Mouse (Mus musculus) forebrain, embryonic 13.5 days (tissue): Measurements from ENCODE around the gene Adssl1. TPM values are rescaled to one million over a fixed set of nuclear protein-coding genes. Genes with fewer than 3 reads are reported as not detected.
A peak's percentile ranks its signal among the peaks of the same experiment; 100 is the strongest.

ENCODE experiments used
- ATAC-seq: fragments of 200-750 bp; cut with Nextera tagmentation; 2 replicates; pipeline ENCODE4 v1.8.0; 2017
- H3K27ac ChIP-seq: fragments of 300-500 bp; sonication (generic); 2 replicates; pipeline ENCODE4 v1.5.1; 2015; ENCODE audit warnings: inconsistent platforms, mild to moderate bottlenecking, moderate library complexity
- H3K27me3 ChIP-seq: fragments of 300-500 bp; sonication (generic); 2 replicates; pipeline ENCODE4 v1.6.1; 2015; ENCODE audit warnings: mild to moderate bottlenecking, inconsistent platforms
- H3K36me3 ChIP-seq: fragments of 300-500 bp; sonication (generic); 2 replicates; pipeline ENCODE4 v1.6.1; 2015; ENCODE audit warnings: mild to moderate bottlenecking, inconsistent platforms; ENCODE audit not compliant: poor library complexity, severe bottlenecking
- H3K4me1 ChIP-seq: fragments of 300-500 bp; sonication (generic); 2 replicates; pipeline ENCODE4 v1.6.1; 2015; ENCODE audit warnings: inconsistent platforms
- H3K4me2 ChIP-seq: fragments of 300-500 bp; sonication (generic); 2 replicates; pipeline ENCODE4 v1.6.1; 2015; ENCODE audit warnings: inconsistent platforms, mild to moderate bottlenecking, moderate library complexity
- H3K4me3 ChIP-seq: fragments of 300-500 bp; sonication (generic); 2 replicates; pipeline ENCODE4 v1.5.1; 2015; ENCODE audit warnings: mild to moderate bottlenecking, inconsistent platforms
- H3K9ac ChIP-seq: fragments of 300-500 bp; sonication (generic); 2 replicates; pipeline ENCODE4 v1.6.1; 2015; ENCODE audit warnings: mild to moderate bottlenecking, inconsistent platforms
- H3K9me3 ChIP-seq: fragments of 300-500 bp; sonication (generic); replicated peaks from 2 replicates; pipeline ENCODE4 v1.6.1; 2016; ENCODE audit warnings: inconsistent platforms
- WGBS: fragments of 180-500 bp; shearing (Covaris S2); methylation state at CpG from one replicate; pipeline ENCODE4 v1.1.7; 2015; 5-methylcytosine and 5-hydroxymethylcytosine counted together
- polyA plus RNA-seq: library from polyadenylated mRNA; unstranded; fragments of >200 nt; fragmentation: Nextera tagmentation; extraction: Ambion mirVana; gene quantifications from 2 replicates; pipeline ENCODE4 v1.2.1, GENCODE M21; 2015

Adssl1 gene
- polyA plus RNA-seq, result 1.4 and 2.1 TPM in 2 replicates

DNA sequence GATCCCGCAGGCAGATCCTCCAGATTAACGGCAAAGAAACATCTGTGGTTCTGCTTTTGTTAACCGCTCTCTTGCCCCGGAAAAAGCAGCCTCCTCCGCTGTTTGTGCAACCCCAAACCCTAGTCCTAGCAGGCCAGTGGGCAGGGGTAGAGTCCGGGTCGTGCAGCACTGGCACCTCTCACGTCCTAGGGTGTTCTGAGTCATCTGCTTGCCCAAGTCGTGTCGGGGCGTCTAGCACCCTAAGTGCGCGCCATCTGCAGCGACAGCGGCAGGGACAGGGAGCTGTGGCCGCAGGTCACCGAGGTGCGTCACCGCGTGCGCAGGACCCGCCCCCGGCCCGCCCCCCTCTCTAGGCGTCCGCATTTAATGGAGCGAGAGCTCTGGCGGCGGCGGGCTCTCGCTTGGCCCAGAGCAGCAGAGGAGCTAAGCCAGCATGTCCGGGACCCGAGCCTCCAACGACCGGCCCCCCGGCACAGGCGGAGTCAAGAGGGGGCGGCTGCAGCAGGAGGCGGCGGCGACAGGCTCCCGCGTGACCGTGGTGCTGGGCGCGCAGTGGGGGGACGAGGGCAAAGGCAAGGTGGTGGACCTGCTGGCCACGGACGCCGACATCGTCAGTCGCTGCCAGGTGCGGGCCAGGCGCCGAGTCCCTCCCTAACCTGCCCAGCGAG lies at the start of gene Adssl1:
Adssl1 (plus strand) TSS at position 360 of the 668 bp plus-strand sequence.
- H3K27me3 ChIP-seq, result peaks cover 42% of the 10 kb centered on the region
- H3K4me1 ChIP-seq, result peaks cover 21% of the 10 kb centered on the region
- H3K9ac ChIP-seq, result peak within 1 kb of the TSS; percentile 74
- no peak within 1 kb of the TSS for H3K27ac ChIP-seq
- peak; percentile 62 for ATAC-seq
- H3K9me3 ChIP-seq, result no peaks in the 10 kb centered on the region
- H3K4me3 ChIP-seq, result peak within 1 kb of the TSS; percentile 49
- peak within 1 kb of the TSS; percentile 95 for H3K4me2 ChIP-seq
- no peaks in the 10 kb centered on the region for H3K36me3 ChIP-seq
- WGBS, result under 1% methylated on average over 36 of the region's 56 CpGs

DNA sequence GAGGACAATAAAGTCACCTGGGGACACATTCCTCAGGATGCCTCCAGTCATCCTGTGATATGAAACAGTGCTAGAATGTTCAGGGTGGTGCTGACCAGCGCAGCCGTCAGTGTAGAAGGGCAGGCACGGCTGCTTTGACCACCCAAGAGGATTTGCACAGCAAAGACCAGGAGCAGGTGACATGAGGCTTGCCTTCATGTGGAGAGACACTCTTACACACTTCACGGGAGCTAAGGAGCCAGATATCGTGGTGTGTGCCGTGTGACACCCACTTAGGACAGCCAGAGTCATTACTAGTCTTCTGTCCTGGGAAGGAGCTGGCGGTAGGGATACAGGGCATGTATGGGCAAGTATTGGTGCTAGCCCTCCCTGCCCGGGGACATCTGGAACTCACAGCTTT lies 49.7 kb upstream of the Adssl1 start:
- ATAC-seq, result no peak
- no peak overlapping the region for H3K9ac ChIP-seq
- no peak overlapping the region for H3K4me3 ChIP-seq
- H3K36me3 ChIP-seq, result no peaks in the 10 kb centered on the region
- no peak overlapping the region for H3K4me2 ChIP-seq
- H3K9me3 ChIP-seq, result no peaks in the 10 kb centered on the region
- no peak overlapping the region for H3K27ac ChIP-seq
- WGBS, result 91% methylated on average over 8 of the region's 8 CpGs
- H3K4me1 ChIP-seq, result no peaks in the 10 kb centered on the region
- 0 out of 2 replicates have a peak, but pooled peaks cover 3% of the 10 kb centered on the region for H3K27me3 ChIP-seq

GRCm38 (mm10) chr12:112571064-112571463 lies 48.8 kb upstream of the Adssl1 start:
- ATAC-seq, result no peak
- no peak overlapping the region for H3K4me3 ChIP-seq
- no peaks in the 10 kb centered on the region for H3K9me3 ChIP-seq
- no peaks in the 10 kb centered on the region for H3K36me3 ChIP-seq
- no peak overlapping the region for H3K9ac ChIP-seq
- H3K27me3 ChIP-seq, result 0 out of 2 replicates have a peak, but pooled peaks cover 3% of the 10 kb centered on the region
- WGBS, result 67% methylated on average over 6 of the region's 6 CpGs
- no peak overlapping the region for H3K4me2 ChIP-seq
- peaks cover 4% of the 10 kb centered on the region; the same call in 1 of the 2 replicates for H3K4me1 ChIP-seq
- H3K27ac ChIP-seq, result no peak overlapping the region

DNA sequence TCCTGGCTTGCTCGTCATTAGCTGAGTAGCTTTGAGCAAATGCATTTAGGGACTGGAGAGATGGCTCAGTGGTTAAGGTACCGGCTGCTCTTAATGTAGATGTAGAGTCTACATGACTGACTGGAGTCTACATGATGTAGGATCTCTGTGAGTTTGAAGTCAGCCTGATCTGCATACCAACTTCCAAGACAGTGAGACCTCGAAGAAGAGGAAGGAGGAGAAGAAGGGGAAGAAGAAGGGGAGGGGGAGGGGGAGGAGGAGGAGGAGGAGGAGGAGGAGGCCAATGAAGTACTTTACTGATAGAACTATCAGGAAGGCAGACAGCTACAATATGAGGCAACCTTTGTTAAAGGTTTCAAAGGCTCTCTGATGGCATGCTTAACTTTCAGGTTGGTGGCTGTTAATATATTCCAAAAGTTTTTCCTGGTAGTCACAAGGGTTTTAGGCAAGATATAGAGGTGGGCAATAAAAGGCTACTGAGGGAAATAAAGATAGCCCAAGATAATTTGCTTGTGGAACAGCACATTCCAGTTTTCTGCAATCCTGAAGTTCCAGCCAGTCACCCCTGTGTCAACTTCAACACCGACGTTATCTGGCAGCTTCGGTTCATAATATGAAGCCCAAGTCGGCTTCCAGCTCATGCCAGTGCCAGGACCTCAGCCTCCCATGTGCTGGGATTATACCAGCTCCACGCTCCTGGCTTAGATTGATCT lies 44.4 kb upstream of the Adssl1 start:
- H3K36me3 ChIP-seq, result no peaks in the 10 kb centered on the region
- 84% methylated on average over 8 of the region's 8 CpGs for WGBS
- H3K9ac ChIP-seq, result no peak overlapping the region
- H3K4me2 ChIP-seq, result no peak overlapping the region
- no peak overlapping the region for H3K27ac ChIP-seq
- no peaks in the 10 kb centered on the region for H3K9me3 ChIP-seq
- H3K27me3 ChIP-seq, result no peaks in the 10 kb centered on the region
- no peak for ATAC-seq
- no peak overlapping the region for H3K4me3 ChIP-seq
- peaks cover 12% of the 10 kb centered on the region for H3K4me1 ChIP-seq

DNA sequence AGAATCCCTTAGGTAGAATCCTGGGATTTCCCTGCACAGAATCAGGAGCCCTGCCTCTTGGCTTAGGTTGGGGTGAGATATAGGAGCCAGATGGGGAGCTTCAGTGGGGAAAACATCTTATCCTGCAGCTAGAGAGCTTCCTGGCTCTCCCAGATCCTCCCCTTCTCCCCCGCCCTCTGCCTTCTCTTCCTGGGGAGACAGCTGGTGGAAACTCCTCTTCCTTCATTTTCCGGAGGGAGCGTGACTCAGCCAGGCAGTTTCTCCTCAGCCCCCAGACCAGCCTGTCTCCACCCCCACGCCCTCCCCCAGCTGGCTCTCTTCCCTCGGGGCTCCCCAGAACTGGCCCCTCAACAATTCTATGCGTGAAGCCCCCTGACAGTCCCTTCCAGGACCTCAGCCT lies 43.5 kb upstream of the Adssl1 start:
- Histone ChIP-seq H3K36me3 (no peaks in the 10 kb centered on the region), H3K27me3 (no peaks in the 10 kb centered on the region), H3K9ac (no peak overlapping the region), H3K27ac (peak overlapping the region; percentile 52; the same call in 1 of the 2 replicates), H3K4me2 (no peak overlapping the region), H3K9me3 (no peaks in the 10 kb centered on the region), H3K4me3 (no peak overlapping the region), H3K4me1 (peaks cover 12% of the 10 kb centered on the region)
- 16% methylated on average over 6 of the region's 6 CpGs for WGBS
- no peak for ATAC-seq

- peaks cover 12% of the 10 kb centered on the region for H3K4me1 ChIP-seq
- WGBS, result 2% methylated on average over 3 of the region's 3 CpGs
- H3K36me3 ChIP-seq, result no peaks in the 10 kb centered on the region
- H3K9me3 ChIP-seq, result no peaks in the 10 kb centered on the region
- H3K9ac ChIP-seq, result no peak overlapping the region
- H3K4me3 ChIP-seq, result no peak overlapping the region
- no peak for ATAC-seq
- no peak overlapping the region for H3K4me2 ChIP-seq
- peak overlapping the region; percentile 52 for H3K27ac ChIP-seq
- no peaks in the 10 kb centered on the region for H3K27me3 ChIP-seq
Measured at GRCm38 (mm10) chr12:112576749-112577148, 43.1 kb upstream of the Adssl1 start.

DNA sequence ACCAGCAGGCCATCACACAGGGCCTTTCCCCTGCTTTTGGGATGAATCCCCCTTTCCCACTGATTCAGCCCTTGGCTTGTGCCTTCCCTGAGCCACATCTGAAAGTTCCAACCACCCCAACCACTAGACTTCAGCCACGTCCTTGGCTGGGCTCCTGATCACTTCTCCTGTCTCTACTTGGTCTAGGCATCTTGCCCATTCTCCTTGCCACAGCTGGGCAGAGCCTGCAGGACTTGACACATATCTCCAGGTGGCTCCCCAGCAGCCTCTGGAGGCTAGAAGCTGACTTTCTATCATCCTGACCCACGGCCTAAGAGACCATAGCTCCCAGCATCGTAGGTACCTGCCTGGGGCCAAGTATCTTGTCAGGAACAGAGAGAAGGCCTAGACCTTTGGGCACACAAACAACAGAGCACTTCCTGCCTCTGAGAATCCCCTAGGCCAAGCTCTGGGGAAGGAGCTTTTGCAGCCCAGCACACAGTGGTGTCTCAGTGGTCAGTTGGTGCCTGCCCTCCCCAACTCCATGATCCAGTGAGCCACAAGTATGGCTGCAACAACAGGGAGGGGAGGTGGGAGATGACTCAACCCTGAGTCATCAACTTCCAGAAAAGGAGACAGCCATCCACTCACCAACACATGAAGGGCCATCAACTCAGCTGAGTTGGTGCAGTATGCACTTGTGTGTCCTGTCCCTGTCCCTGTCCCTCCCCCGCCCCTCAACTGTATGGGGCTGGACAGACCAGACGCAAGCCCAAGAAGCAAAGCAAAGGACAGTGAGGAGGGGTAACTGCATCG lies 41.4 kb upstream of the Adssl1 start:
- Histone ChIP-seq H3K36me3 (no peaks in the 10 kb centered on the region), H3K4me2 (no peak overlapping the region), H3K27me3 (no peaks in the 10 kb centered on the region), H3K9me3 (no peaks in the 10 kb centered on the region), H3K4me1 (peaks cover 12% of the 10 kb centered on the region), H3K9ac (no peak overlapping the region), H3K4me3 (no peak overlapping the region), H3K27ac (no peak overlapping the region)
- 73% methylated on average over 6 of the region's 6 CpGs for WGBS
- ATAC-seq, result no peak

DNA sequence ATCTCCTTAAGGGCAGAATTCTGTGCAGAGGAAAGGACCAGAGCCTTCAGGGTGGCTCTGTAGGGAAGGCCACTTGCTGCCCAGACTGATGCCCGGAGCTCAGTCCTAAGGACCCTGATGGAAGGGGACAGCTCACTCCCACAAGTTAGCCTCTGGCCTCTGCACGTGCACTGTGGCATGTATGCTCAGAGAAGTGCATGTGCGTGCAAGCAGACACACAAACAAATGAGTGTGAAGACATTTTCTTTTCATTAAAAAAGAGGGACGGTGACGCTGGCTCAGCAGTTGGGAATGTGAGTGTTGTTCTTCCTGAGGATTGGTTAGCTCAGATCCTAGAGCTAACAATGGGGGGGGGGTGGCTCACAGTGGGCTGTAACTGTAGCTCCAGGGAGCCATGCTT lies 40.4 kb upstream of the Adssl1 start:
- H3K27me3 ChIP-seq, result no peaks in the 10 kb centered on the region
- H3K4me2 ChIP-seq, result no peak overlapping the region
- WGBS, result 45% methylated on average over 5 of the region's 5 CpGs
- no peaks in the 10 kb centered on the region for H3K9me3 ChIP-seq
- no peak overlapping the region for H3K4me3 ChIP-seq
- no peak overlapping the region for H3K9ac ChIP-seq
- no peak for ATAC-seq
- H3K36me3 ChIP-seq, result no peaks in the 10 kb centered on the region
- H3K27ac ChIP-seq, result no peak overlapping the region
- peaks cover 12% of the 10 kb centered on the region for H3K4me1 ChIP-seq

DNA sequence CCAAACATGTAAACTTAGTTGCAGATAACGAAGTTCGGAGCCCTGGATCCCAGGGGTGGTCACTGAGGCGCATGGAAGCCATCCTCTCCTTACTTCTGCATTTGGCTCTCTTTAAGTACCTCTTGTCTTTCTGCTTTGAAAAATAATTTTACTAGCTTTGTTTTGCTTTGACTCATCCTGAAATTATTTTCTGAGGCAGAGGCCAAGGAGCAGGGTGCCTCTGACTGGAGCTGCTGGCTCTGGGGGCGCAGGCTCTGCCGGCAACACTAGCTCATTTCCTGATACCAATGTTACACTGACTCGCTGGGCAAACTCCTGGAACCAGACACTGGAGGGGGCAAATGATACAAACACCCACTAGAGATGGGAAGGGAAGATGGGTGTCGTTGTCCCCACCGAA lies 39.9 kb upstream of the Adssl1 start:
- no peak for ATAC-seq
- Histone ChIP-seq H3K9me3 (no peaks in the 10 kb centered on the region), H3K9ac (no peak overlapping the region), H3K36me3 (no peaks in the 10 kb centered on the region), H3K4me1 (peaks cover 12% of the 10 kb centered on the region), H3K27me3 (no peaks in the 10 kb centered on the region), H3K4me2 (no peak overlapping the region), H3K4me3 (no peak overlapping the region), H3K27ac (no peak overlapping the region)
- 91% methylated on average over 8 of the region's 8 CpGs for WGBS

DNA sequence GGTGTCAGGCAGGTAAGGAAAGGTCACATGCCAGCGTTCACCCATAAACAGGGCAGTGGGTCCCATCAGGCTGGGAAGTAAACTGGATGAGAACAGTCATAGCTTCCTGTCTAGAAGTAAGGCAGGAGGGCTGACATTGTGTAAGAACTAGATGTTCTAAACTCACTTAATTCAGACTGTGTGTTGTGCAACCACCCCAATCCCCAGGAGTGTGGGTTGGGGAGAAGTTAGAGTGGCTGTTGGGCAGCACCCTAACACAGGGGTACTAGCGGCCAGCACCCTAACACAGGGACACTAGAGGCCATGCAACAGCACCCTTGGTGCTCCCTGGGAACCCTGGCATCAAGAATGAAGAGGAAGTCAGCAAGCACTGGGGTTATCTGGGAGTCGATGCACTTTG lies 38.7 kb upstream of the Adssl1 start:
- H3K27ac ChIP-seq, result no peak overlapping the region
- no peak overlapping the region for H3K4me3 ChIP-seq
- WGBS, result 97% methylated on average over 3 of the region's 3 CpGs
- no peak overlapping the region for H3K9ac ChIP-seq
- peaks cover 8% of the 10 kb centered on the region for H3K4me1 ChIP-seq
- no peaks in the 10 kb centered on the region for H3K36me3 ChIP-seq
- no peaks in the 10 kb centered on the region for H3K27me3 ChIP-seq
- H3K4me2 ChIP-seq, result no peak overlapping the region
- no peak for ATAC-seq
- H3K9me3 ChIP-seq, result no peaks in the 10 kb centered on the region

DNA sequence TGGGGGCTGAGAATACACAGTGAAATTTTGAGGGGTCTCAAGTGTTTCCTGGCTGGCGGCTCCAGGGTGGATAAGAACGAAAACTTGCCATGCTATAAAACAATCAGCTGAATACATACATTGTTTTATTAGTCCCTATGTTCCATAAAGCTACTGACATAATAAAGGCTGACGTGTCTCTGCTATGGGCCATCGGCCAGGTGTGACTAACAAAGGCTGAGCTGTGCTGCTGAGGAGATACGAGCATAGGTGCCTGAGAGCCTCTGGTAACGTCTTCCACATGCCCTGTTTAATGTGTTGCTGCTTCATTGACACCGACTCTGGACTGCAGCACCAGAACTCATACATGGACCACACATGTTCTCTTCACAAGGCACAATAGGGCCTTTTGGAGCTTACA lies 34.9 kb upstream of the Adssl1 start:
- Histone ChIP-seq H3K4me3 (no peak overlapping the region), H3K9me3 (no peaks in the 10 kb centered on the region), H3K4me2 (no peak overlapping the region), H3K36me3 (no peaks in the 10 kb centered on the region), H3K27me3 (peaks cover 33% of the 10 kb centered on the region), H3K4me1 (peaks cover 19% of the 10 kb centered on the region), H3K9ac (no peak overlapping the region), H3K27ac (no peak overlapping the region)
- 75% methylated on average over 7 of the region's 7 CpGs for WGBS
- no peak for ATAC-seq

GRCm38 (mm10) chr12:112585924-112586538 lies 33.8 kb upstream of the Adssl1 start:
- no peak for ATAC-seq
- Histone ChIP-seq H3K9me3 (no peaks in the 10 kb centered on the region), H3K4me2 (no peak overlapping the region), H3K4me3 (no peak overlapping the region), H3K36me3 (no peaks in the 10 kb centered on the region), H3K27ac (no peak overlapping the region), H3K4me1 (peaks cover 20% of the 10 kb centered on the region), H3K9ac (no peak overlapping the region), H3K27me3 (peaks cover 38% of the 10 kb centered on the region)
- WGBS, result 73% methylated on average over 7 of the region's 7 CpGs
